Mouse (Mus musculus) ovary, postnatal 10 days (tissue): ENCODE measurements around the gene Ooep.
"Not testable (repeated sequence)": the region's sequence is repeated elsewhere in the genome, so short reads cannot be mapped to it uniquely, and the experiment has no call there.

Experiments used
- DNase-seq: peaks from one replicate; pipeline ENCODE4 v3.0.0; 2022; ENCODE audit warnings: low spot score

The Ooep gene

GRCm38 (mm10) chr9:78365850-78366544, 12.5 kb downstream of the Ooep start:
- DNase-seq, result no peak

GRCm38 (mm10) chr9:78364701-78365100, 13.8 kb downstream of the Ooep start:
- no peak for DNase-seq

GRCm38 (mm10) chr9:78363374-78363773, 15.2 kb downstream of the Ooep start:
- no peak for DNase-seq

GRCm38 (mm10) chr9:78360484-78360872, 18.0 kb downstream of the Ooep start:
- DNase-seq, result no peak

GRCm38 (mm10) chr9:78359750-78360483, 18.6 kb downstream of the Ooep start:
- no peak for DNase-seq

GRCm38 (mm10) chr9:78358053-78358452, 20.5 kb downstream of the Ooep start:
- DNase-seq, result no peak

GRCm38 (mm10) chr9:78355611-78356010, 22.9 kb downstream of the Ooep start, which contains the start of gene Gsta2:
Gene Gsta2, minus strand, starts transcription at chr9:78355788.
- DNase-seq, result no peak

GRCm38 (mm10) chr9:78354665-78355578, 23.6 kb downstream of the Ooep start:
- DNase-seq, result no peak

GRCm38 (mm10) chr9:78351504-78352220, 26.9 kb downstream of the Ooep start:
- no peak for DNase-seq

- DNase-seq, result not testable (repeated sequence)
Observed at GRCm38 (mm10) chr9:78350007-78350406, 28.5 kb downstream of the Ooep start.

GRCm38 (mm10) chr9:78349141-78349540, 29.4 kb downstream of the Ooep start:
- not testable (repeated sequence) for DNase-seq

GRCm38 (mm10) chr9:78348206-78349004, 30.1 kb downstream of the Ooep start:
- not testable (repeated sequence) for DNase-seq

- DNase-seq, result no peak
Observed at GRCm38 (mm10) chr9:78347004-78347403, 31.5 kb downstream of the Ooep start.

- not testable (repeated sequence) for DNase-seq
Observed at GRCm38 (mm10) chr9:78345235-78345634, 33.3 kb downstream of the Ooep start.

GRCm38 (mm10) chr9:78343055-78343454, 35.5 kb downstream of the Ooep start:
- not testable (repeated sequence) for DNase-seq

- not testable (repeated sequence) for DNase-seq
Observed at GRCm38 (mm10) chr9:78342494-78342893, 36.0 kb downstream of the Ooep start.

- DNase-seq, result not testable (repeated sequence)
Observed at GRCm38 (mm10) chr9:78340324-78340723, 38.2 kb downstream of the Ooep start.

- DNase-seq, result not testable (repeated sequence)
Observed at GRCm38 (mm10) chr9:78337050-78337449, 41.5 kb downstream of the Ooep start.

- DNase-seq, result not testable (repeated sequence)
Observed at GRCm38 (mm10) chr9:78327289-78327688, 51.2 kb downstream of the Ooep start, which contains the start of gene Omt2b. Gene Omt2b, plus strand, starts transcription at chr9:78327589.
